Mouse (Mus musculus) embryonic facial prominence, embryonic 11.5 days (tissue): Measurements from ENCODE around the gene Clasp2. TPM values are rescaled to one million over a fixed set of nuclear protein-coding genes. Genes with fewer than 3 reads are reported as not detected.

Source experiments
- ATAC-seq: fragments of 200-750 bp; cut with Nextera tagmentation; replicated peaks from 2 replicates; pipeline ENCODE4 v1.8.0; 2017; ENCODE audit warnings: low read depth; ENCODE audit not compliant: insufficient number of reproducible peaks, low FRiP score, low TSS enrichment
- DNase-seq: peaks from one replicate; pipeline ENCODE4 v3.0.0-alpha.2; 2015; ENCODE audit warnings: low spot score
- H3K27ac ChIP-seq: fragments of 300-500 bp; sonication (generic); replicated peaks from 2 replicates; pipeline ENCODE4 v1.5.1; 2014; ENCODE audit warnings: mild to moderate bottlenecking, low read depth, low read length, control low read depth
- H3K27me3 ChIP-seq: fragments of 300-500 bp; sonication (generic); 2 replicates; pipeline ENCODE4 v1.6.1; 2014; ENCODE audit warnings: mild to moderate bottlenecking, low read length, moderate library complexity, mixed read lengths; ENCODE audit not compliant: control insufficient read depth, insufficient read depth
- H3K36me3 ChIP-seq: fragments of 300-500 bp; sonication (generic); replicated peaks from 2 replicates; pipeline ENCODE4 v1.6.1; 2014; ENCODE audit warnings: low read depth, mild to moderate bottlenecking, low read length, moderate library complexity, mixed read lengths; ENCODE audit not compliant: control insufficient read depth, insufficient read depth
- H3K4me1 ChIP-seq: fragments of 300-500 bp; sonication (generic); 2 replicates; pipeline ENCODE4 v1.6.1; 2014; ENCODE audit warnings: low read length, mixed read lengths; ENCODE audit not compliant: control insufficient read depth, insufficient read depth
- H3K4me2 ChIP-seq: fragments of 300-500 bp; sonication (generic); 2 replicates; pipeline ENCODE4 v1.6.1; 2014; ENCODE audit warnings: low read depth, mild to moderate bottlenecking, control low read depth, low read length, moderate library complexity
- H3K4me3 ChIP-seq: fragments of 300-500 bp; sonication (generic); 2 replicates; pipeline ENCODE4 v1.5.1; 2014; ENCODE audit warnings: low read depth, low read length, control low read depth
- H3K9ac ChIP-seq: fragments of 300-500 bp; sonication (generic); replicated peaks from 2 replicates; pipeline ENCODE4 v1.6.1; 2014; ENCODE audit warnings: mild to moderate bottlenecking, control low read depth, low read length
- H3K9me3 ChIP-seq: fragments of 300-500 bp; sonication (generic); replicated peaks from 2 replicates; pipeline ENCODE4 v1.6.1; 2016; ENCODE audit warnings: mild to moderate bottlenecking, low read length, inconsistent platforms, mixed read lengths; ENCODE audit not compliant: control insufficient read depth
- WGBS: fragments of 180-500 bp; shearing (Covaris S2); extraction: QIAGEN DNeasy Blood & Tissue Kit; methylation state at CpG from one replicate; pipeline ENCODE4 v1.1.7; 2014; 5-methylcytosine and 5-hydroxymethylcytosine counted together
- polyA plus RNA-seq: library from polyadenylated mRNA; unstranded; fragments of >200 nt; fragmentation: Nextera tagmentation; extraction: Ambion mirVana; gene quantifications from 2 replicates; pipeline ENCODE4 v1.2.1, GENCODE M21; 2014

Gene Clasp2
- polyA plus RNA-seq, 1 experiment from 2014 or later, result 30.2 TPM

- Histone ChIP-seq H3K4me2 (no peak overlapping the region), H3K27me3 (no peaks in the 10 kb centered on the region), H3K27ac (no peak overlapping the region), H3K4me3 (no peak overlapping the region), H3K4me1 (no peaks in the 10 kb centered on the region), H3K9ac (no peak overlapping the region), H3K36me3 (no peaks in the 10 kb centered on the region), H3K9me3 (no peaks in the 10 kb centered on the region)
- ATAC-seq (no peak), DNase-seq (no peak)
- 92% methylated on average over 3 of the region's 4 CpGs for WGBS
These were observed 95.7 kb downstream of the Clasp2 start for GRCm38 (mm10) chr9:113837001-113837400.

GRCm38 (mm10) chr9:113837461-113837860 is 96.2 kb downstream of the Clasp2 start:
- Histone ChIP-seq H3K4me3 (no peak overlapping the region), H3K36me3 (no peaks in the 10 kb centered on the region), H3K4me1 (no peaks in the 10 kb centered on the region), H3K9me3 (no peaks in the 10 kb centered on the region), H3K4me2 (no peak overlapping the region), H3K9ac (no peak overlapping the region), H3K27ac (no peak overlapping the region), H3K27me3 (no peaks in the 10 kb centered on the region)
- no peak for DNase-seq
- no peak for ATAC-seq
- WGBS, result 95% methylated on average over 5 of the region's 5 CpGs

GRCm38 (mm10) chr9:113844029-113844428 is 102.8 kb downstream of the Clasp2 start:
- Histone ChIP-seq H3K9ac (no peak overlapping the region), H3K4me1 (no peaks in the 10 kb centered on the region), H3K4me3 (no peak overlapping the region), H3K27me3 (no peaks in the 10 kb centered on the region), H3K9me3 (no peaks in the 10 kb centered on the region), H3K27ac (no peak overlapping the region), H3K4me2 (no peak overlapping the region), H3K36me3 (no peaks in the 10 kb centered on the region; the same call in 1 of the 2 replicates)
- ATAC-seq, result no peak
- no peak for DNase-seq
- 89% methylated on average over 4 of the region's 4 CpGs for WGBS

- H3K36me3 ChIP-seq, result no peaks in the 10 kb centered on the region; the same call in 1 of the 2 replicates
- H3K4me3 ChIP-seq, result no peak overlapping the region
- no peak for ATAC-seq
- H3K9me3 ChIP-seq, result no peaks in the 10 kb centered on the region
- H3K4me2 ChIP-seq, result no peak overlapping the region
- H3K27me3 ChIP-seq, result no peaks in the 10 kb centered on the region
- WGBS, result 81% methylated on average over 3 of the region's 3 CpGs
- no peak overlapping the region for H3K9ac ChIP-seq
- H3K27ac ChIP-seq, result no peak overlapping the region
- DNase-seq, result no peak
- H3K4me1 ChIP-seq, result no peaks in the 10 kb centered on the region
These were observed 114.2 kb downstream of the Clasp2 start for GRCm38 (mm10) chr9:113855441-113855840.

GRCm38 (mm10) chr9:113857281-113857928 is 116.1 kb downstream of the Clasp2 start:
- no peak overlapping the region for H3K4me2 ChIP-seq
- no peaks in the 10 kb centered on the region for H3K4me1 ChIP-seq
- ATAC-seq (no peak), DNase-seq (no peak)
- no peaks in the 10 kb centered on the region for H3K27me3 ChIP-seq
- H3K36me3 ChIP-seq, result no peaks in the 10 kb centered on the region; the same call in 1 of the 2 replicates
- no peak overlapping the region for H3K4me3 ChIP-seq
- no peaks in the 10 kb centered on the region for H3K9me3 ChIP-seq
- no peak overlapping the region for H3K9ac ChIP-seq
- WGBS, result 85% methylated on average over 8 of the region's 8 CpGs
- H3K27ac ChIP-seq, result no peak overlapping the region

- WGBS, result 86% methylated on average over 5 of the region's 5 CpGs
- H3K9me3 ChIP-seq, result no peaks in the 10 kb centered on the region
- no peaks in the 10 kb centered on the region for H3K27me3 ChIP-seq
- H3K9ac ChIP-seq, result no peak overlapping the region
- H3K4me3 ChIP-seq, result no peak overlapping the region
- ATAC-seq, result no peak
- H3K4me2 ChIP-seq, result no peak overlapping the region
- H3K36me3 ChIP-seq, result no peaks in the 10 kb centered on the region
- H3K4me1 ChIP-seq, result no peaks in the 10 kb centered on the region
- no peak overlapping the region for H3K27ac ChIP-seq
- no peak for DNase-seq
These were observed 116.7 kb downstream of the Clasp2 start for GRCm38 (mm10) chr9:113857929-113858440.

- no peak for ATAC-seq
- Histone ChIP-seq H3K27ac (no peak overlapping the region), H3K4me3 (no peak overlapping the region), H3K4me2 (no peak overlapping the region), H3K4me1 (no peaks in the 10 kb centered on the region), H3K36me3 (no peaks in the 10 kb centered on the region), H3K27me3 (no peaks in the 10 kb centered on the region), H3K9ac (no peak overlapping the region), H3K9me3 (no peaks in the 10 kb centered on the region)
- no peak for DNase-seq
- WGBS, result 92% methylated on average over 5 of the region's 5 CpGs
These were observed 118.1 kb downstream of the Clasp2 start for GRCm38 (mm10) chr9:113859420-113859819.

GRCm38 (mm10) chr9:113863370-113863999 is 122.2 kb downstream of the Clasp2 start:
- H3K36me3 ChIP-seq, result no peaks in the 10 kb centered on the region
- no peak overlapping the region for H3K4me3 ChIP-seq
- no peak for DNase-seq
- ATAC-seq, result no peak
- no peaks in the 10 kb centered on the region for H3K9me3 ChIP-seq
- 91% methylated on average over 5 of the region's 5 CpGs for WGBS
- no peaks in the 10 kb centered on the region for H3K4me1 ChIP-seq
- no peak overlapping the region for H3K4me2 ChIP-seq
- no peak overlapping the region for H3K9ac ChIP-seq
- H3K27me3 ChIP-seq, result no peaks in the 10 kb centered on the region
- H3K27ac ChIP-seq, result no peak overlapping the region
